Mouse (Mus musculus): ENCODE results near the gene Actg1. TPM values are rescaled to one million over a fixed set of nuclear protein-coding genes. Genes with fewer than 3 reads are reported as not detected.
"Not testable (repeated sequence)": the region's sequence is repeated elsewhere in the genome, so short reads cannot be mapped to it uniquely, and the experiment has no call there.

The Actg1 gene
- polyA plus RNA-seq, 1 experiment from 2014 or later: 2,628 TPM

- 3% methylated on average over 67 of the region's 68 CpGs for WGBS
- peak overlapping the region; percentile 95 for H3K4me2 ChIP-seq (replicated peaks)
- peak overlapping the region; percentile 100 for H3K4me3 ChIP-seq
- H3K27ac ChIP-seq: peak overlapping the region; percentile 100
- peaks cover 59% of the 10 kb centered on the region for H3K4me1 ChIP-seq
- no peaks in the 10 kb centered on the region for H3K9me3 ChIP-seq
- H3K27me3 ChIP-seq: no peaks in the 10 kb centered on the region
- ATAC-seq (ENCODE audit: low FRiP score, low read depth): peak; percentile 74
- H3K9ac ChIP-seq: peak overlapping the region; percentile 100
- H3K36me3 ChIP-seq: peaks cover 14% of the 10 kb centered on the region
These were observed 1.8 kb upstream of the Actg1 start for GRCm38 (mm10) chr11:120349986-120350702.

GRCm38 (mm10) chr11:120349371-120349985 is 1.1 kb upstream of the Actg1 start:
- ATAC-seq (ENCODE audit: low FRiP score, low read depth): peak; percentile 0; the same call in 1 of the 2 replicates
- Histone ChIP-seq H3K9me3 (no peaks in the 10 kb centered on the region), H3K27me3 (no peaks in the 10 kb centered on the region), H3K4me2 (replicated peaks) (peak overlapping the region; percentile 95), H3K4me3 (peak overlapping the region; percentile 100), H3K27ac (peak overlapping the region; percentile 100), H3K36me3 (peaks cover 21% of the 10 kb centered on the region), H3K4me1 (peaks cover 55% of the 10 kb centered on the region), H3K9ac (peak overlapping the region; percentile 100)
- 2% methylated on average over 16 of the region's 16 CpGs for WGBS

DNA sequence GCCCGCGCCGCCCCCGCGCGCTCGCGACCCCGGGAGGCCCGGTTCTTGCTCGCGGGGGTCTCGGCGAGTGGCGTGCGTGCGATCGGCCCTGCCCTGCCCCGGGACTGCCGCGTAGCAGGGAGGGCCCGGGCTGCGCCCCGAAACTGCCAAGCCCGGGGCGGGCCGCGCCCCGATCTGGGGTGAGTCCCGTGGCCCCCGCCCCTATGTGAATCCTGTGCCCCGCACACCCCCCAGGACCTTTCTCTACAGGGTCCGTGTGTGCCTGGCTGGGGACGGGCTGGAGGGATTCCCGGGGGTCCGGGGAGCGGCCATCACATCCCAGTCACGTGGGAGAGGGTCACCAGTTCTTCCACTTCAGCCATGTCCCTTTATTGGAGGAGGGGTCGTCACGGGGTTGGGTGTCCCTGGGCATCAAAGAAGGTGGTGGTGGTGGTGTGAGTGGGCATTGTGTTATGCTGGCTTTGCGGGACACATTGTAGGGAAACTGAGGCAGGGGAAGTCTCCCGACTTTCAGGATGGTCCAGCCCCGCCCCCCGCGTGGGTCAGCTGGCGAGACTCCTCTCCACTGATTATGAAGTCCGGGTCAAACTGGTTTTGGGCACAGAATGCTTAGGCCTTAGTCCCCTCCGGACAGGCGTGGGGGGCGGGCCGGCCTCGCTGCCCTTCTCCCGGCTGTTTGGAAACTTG is 485 bp upstream of the Actg1 start:
- WGBS: 3% methylated on average over 38 of the region's 53 CpGs
- Histone ChIP-seq H3K4me2 (replicated peaks) (peak overlapping the region; percentile 95), H3K4me3 (peak overlapping the region; percentile 100), H3K4me1 (peaks cover 52% of the 10 kb centered on the region), H3K36me3 (peaks cover 21% of the 10 kb centered on the region), H3K27ac (peak overlapping the region; percentile 100), H3K27me3 (no peaks in the 10 kb centered on the region), H3K9me3 (no peaks in the 10 kb centered on the region), H3K9ac (peak overlapping the region; percentile 100)
- ATAC-seq (ENCODE audit: low FRiP score, low read depth): peak; percentile 33

DNA sequence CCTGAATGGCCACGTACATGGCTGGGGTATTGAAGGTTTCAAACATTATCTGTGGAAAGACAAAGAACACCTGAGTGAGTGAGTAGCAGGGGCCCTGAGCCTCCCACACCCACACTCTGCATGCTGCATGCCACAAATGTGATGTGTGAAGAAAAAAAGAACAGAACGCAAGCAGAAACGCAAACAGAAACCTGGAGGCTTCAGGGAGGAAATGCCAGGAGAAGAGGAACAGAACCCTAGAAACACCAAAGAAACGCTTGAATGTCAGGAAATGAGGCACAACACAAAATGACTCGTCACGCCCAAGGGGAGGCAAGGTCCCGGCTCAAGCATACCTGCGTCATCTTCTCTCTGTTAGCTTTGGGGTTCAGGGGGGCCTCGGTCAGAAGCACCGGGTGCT is 1.0 kb downstream of the Actg1 start:
- H3K4me3 ChIP-seq: peak overlapping the region; percentile 100
- peak overlapping the region; percentile 100 for H3K27ac ChIP-seq
- peak overlapping the region; percentile 100 for H3K9ac ChIP-seq
- peaks cover 37% of the 10 kb centered on the region for H3K4me1 ChIP-seq
- peak overlapping the region; percentile 90 for H3K4me2 ChIP-seq (replicated peaks)
- H3K27me3 ChIP-seq: no peaks in the 10 kb centered on the region
- ATAC-seq (ENCODE audit: low FRiP score, low read depth): no peak
- H3K9me3 ChIP-seq: no peaks in the 10 kb centered on the region
- 4% methylated on average over 10 of the region's 10 CpGs for WGBS
- peaks cover 21% of the 10 kb centered on the region for H3K36me3 ChIP-seq

DNA sequence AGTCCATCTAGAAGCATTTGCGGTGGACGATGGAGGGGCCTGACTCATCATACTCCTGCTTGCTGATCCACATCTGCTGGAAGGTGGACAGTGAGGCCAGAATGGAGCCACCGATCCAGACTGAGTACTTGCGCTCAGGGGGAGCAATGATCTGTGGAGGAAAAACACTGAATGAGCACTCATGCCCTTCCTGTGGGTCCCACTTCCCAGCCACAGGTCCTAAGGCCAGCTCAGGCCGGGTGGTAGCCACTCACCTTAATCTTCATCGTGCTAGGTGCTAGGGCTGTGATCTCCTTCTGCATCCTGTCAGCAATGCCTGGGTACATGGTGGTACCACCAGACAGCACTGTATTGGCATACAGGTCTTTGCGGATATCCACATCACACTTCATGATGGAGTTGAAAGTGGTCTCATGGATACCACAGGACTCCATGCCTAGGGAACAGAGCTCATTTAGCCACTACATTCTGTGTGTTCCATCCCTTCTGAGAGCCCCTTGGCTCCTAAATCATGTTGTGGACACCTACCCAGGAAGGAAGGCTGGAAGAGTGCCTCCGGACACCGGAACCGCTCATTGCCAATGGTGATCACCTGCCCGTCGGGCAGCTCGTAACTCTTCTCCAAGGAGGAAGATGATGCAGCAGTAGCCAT is 1.8 kb downstream of the Actg1 start:
- not testable (repeated sequence) for H3K27me3 ChIP-seq; H3K9me3 ChIP-seq; ATAC-seq (ENCODE audit: low FRiP score, low read depth); H3K27ac ChIP-seq
- 60% methylated on average over 12 of the region's 13 CpGs for WGBS
- H3K4me1 ChIP-seq: peaks cover 29% of the 10 kb centered on the region
- peak overlapping the region; percentile 70 for H3K9ac ChIP-seq
- peaks cover 21% of the 10 kb centered on the region for H3K36me3 ChIP-seq
- peak overlapping the region; percentile 78 for H3K4me2 ChIP-seq (replicated peaks)
- peak overlapping the region; percentile 49 for H3K4me3 ChIP-seq

GRCm38 (mm10) chr11:120345067-120345681 is 3.2 kb downstream of the Actg1 start:
- Histone ChIP-seq H3K9ac (0 out of 2 replicates have a peak overlapping the region, but pooled peaks have one; percentile 35), H3K27ac (peak overlapping the region; percentile 52; the same call in 1 of the 2 replicates), H3K4me3 (peak overlapping the region; percentile 29), H3K4me1 (peaks cover 19% of the 10 kb centered on the region), H3K27me3 (no peaks in the 10 kb centered on the region), H3K36me3 (peaks cover 21% of the 10 kb centered on the region), H3K4me2 (replicated peaks) (peak overlapping the region; percentile 56), H3K9me3 (no peaks in the 10 kb centered on the region)
- no peak for ATAC-seq (ENCODE audit: low FRiP score, low read depth)
- 32% methylated on average over 1 of the region's 1 CpGs for WGBS

DNA sequence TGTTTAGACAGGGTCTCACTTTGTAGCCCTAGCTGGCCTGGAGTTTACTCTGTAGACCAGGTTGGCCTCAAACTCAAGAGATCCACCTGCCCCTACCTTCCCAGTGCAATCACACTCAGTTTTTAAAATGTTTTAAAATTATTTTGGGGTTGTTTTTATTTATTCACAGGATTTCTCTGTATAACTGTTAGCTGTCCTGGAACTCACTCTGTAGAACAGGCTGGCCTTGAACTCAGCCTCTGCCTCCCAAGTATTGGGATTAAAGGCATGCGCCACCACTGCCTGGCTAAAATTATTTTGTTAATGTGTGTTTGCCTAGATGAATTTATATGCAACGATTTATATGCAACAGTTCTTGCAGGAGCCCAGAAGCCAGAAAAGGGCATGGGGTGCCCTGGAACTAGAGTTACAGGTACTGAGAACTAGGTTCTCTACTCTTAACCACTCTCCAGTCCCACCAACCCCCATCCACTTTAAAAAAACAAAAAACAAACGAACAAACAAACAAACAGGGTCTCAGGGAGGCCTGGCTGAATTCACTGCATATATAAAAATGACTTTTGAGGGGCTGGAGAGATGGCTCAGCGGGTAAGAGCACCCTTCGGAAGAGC is 3.9 kb downstream of the Actg1 start:
- Histone ChIP-seq H3K4me3 (no peak overlapping the region), H3K4me1 (peaks cover 16% of the 10 kb centered on the region), H3K27ac (peak overlapping the region; percentile 33; the same call in 1 of the 2 replicates), H3K27me3 (no peaks in the 10 kb centered on the region), H3K9me3 (no peaks in the 10 kb centered on the region), H3K36me3 (peaks cover 21% of the 10 kb centered on the region), H3K4me2 (replicated peaks) (peak overlapping the region; percentile 56; the same call in 1 of the 2 replicates), H3K9ac (no peak overlapping the region)
- WGBS: 59% methylated on average over 5 of the region's 5 CpGs
- no peak for ATAC-seq (ENCODE audit: low FRiP score, low read depth)

DNA sequence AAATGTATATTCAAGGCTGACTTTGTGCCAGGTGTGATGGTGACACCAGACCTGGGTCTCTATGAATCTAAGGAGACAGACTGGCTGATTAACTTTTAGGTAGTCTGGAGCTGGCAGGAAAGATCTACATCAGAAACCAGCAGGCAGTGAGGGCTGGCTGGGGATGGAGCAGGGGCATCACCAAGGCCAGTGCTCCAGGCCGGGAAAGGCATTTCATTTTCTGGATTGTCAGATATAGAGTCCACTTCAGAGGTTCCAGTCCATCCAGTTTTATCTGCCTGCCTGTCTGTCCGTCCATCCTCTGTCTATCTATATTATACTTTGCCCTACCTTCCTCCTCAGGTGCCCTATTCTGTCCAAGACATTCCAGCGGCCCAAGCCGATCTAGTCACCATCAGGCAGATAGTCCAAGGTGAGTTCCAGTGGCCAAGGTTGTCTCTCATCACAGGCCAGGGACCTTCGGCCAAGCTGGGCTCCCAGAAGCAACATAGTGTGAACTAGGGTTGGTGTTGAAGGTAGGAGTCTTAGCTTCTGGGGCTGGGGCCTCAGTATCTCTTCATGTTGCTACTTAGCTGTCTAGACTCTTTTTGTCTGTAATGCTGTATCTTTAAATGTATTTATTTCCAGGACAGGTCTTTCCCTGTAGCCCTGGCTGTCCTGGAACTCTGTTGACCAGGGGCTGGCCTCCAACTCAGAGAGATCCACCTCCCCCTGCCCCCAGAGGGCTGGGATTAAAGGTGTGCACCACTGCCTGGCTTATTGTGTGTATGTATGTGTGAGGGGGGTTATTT is 4.6 kb downstream of the Actg1 start:
- ATAC-seq (ENCODE audit: low FRiP score, low read depth): no peak
- H3K4me2 ChIP-seq (replicated peaks): no peak overlapping the region
- H3K27ac ChIP-seq: peak overlapping the region; percentile 33
- peaks cover 21% of the 10 kb centered on the region for H3K36me3 ChIP-seq
- H3K4me1 ChIP-seq: peaks cover 12% of the 10 kb centered on the region
- no peak overlapping the region for H3K4me3 ChIP-seq
- 78% methylated on average over 5 of the region's 5 CpGs for WGBS
- H3K9me3 ChIP-seq: no peaks in the 10 kb centered on the region
- no peak overlapping the region for H3K9ac ChIP-seq
- no peaks in the 10 kb centered on the region for H3K27me3 ChIP-seq

DNA sequence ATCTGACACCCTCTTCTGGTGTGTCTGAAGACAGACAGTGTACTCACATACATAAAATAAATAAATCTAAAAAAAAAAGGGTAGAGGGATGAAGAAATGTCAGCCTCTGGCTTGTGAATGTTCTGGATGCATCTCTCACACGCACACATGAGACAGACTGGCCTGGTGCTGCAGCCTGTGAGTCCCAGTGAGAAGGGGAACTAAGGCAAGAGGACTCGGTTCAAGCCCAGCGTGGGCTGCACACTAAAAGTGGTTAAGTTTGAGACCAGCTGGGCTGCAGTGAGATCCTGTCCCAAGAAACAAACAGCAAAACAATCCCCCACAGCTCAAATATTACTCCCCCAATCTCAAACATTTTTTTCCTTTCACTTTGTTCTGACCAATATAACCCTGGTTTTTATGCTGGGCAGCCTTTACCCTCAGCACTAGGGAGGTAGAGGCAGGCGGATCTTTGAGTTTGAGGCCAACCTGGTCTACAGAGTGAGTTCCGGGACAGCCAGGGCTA is 5.6 kb downstream of the Actg1 start:
- WGBS: 93% methylated on average over 5 of the region's 5 CpGs
- no peaks in the 10 kb centered on the region for H3K9me3 ChIP-seq
- ATAC-seq (ENCODE audit: low FRiP score, low read depth): no peak

GRCm38 (mm10) chr11:120341661-120342060 is 6.7 kb downstream of the Actg1 start:
- 92% methylated on average over 4 of the region's 4 CpGs for WGBS
- H3K4me3 ChIP-seq: no peak overlapping the region
- H3K4me1 ChIP-seq: peaks cover 11% of the 10 kb centered on the region
- H3K27ac ChIP-seq: no peak overlapping the region
- no peaks in the 10 kb centered on the region for H3K27me3 ChIP-seq
- no peak for ATAC-seq (ENCODE audit: low FRiP score, low read depth)
- H3K9me3 ChIP-seq: no peaks in the 10 kb centered on the region
- no peak overlapping the region for H3K4me2 ChIP-seq (replicated peaks)
- H3K36me3 ChIP-seq: peaks cover 15% of the 10 kb centered on the region
- H3K9ac ChIP-seq: no peak overlapping the region

More for the DNA sequence above, 5.6 kb downstream of the Actg1 start:
- H3K27me3 ChIP-seq: no peaks in the 10 kb centered on the region
- H3K4me1 ChIP-seq: peaks cover 12% of the 10 kb centered on the region
- H3K4me2 ChIP-seq (replicated peaks): no peak overlapping the region
- H3K4me3 ChIP-seq: no peak overlapping the region
- no peak overlapping the region for H3K27ac ChIP-seq
- peaks cover 21% of the 10 kb centered on the region for H3K36me3 ChIP-seq
- no peak overlapping the region for H3K9ac ChIP-seq
